Mouse (Mus musculus) MEL (cell line): ENCODE data around the gene Sh3glb1. TPM values are rescaled to one million over a fixed set of nuclear protein-coding genes. Genes with fewer than 3 reads are reported as not detected.

ENCODE experiments used
- DNase-seq: peaks from one replicate; pipeline ENCODE4 v3.0.0; 2011; ENCODE audit warnings: low read depth, low spot score
- H3K27ac ChIP-seq: 2 replicates; pipeline ENCODE4 v1.5.1; 2012; ENCODE audit warnings: low read depth, mild to moderate bottlenecking, control low read depth, low read length, moderate library complexity; ENCODE audit not compliant: control insufficient read depth
- H3K27me3 ChIP-seq, 2 experiments: fragments of 150-350 bp in 1 of 2; sonication (generic) in 1 of 2; 2 replicates each; pipeline ENCODE4 v1.6.1; 2012; ENCODE audit warnings: low read length in 2 of 2, mild to moderate bottlenecking in 2 of 2, improper control_type of control experiment in 1 of 2, moderate library complexity in 1 of 2; ENCODE audit not compliant: insufficient read depth in 2 of 2, control insufficient read depth in 1 of 2
- H3K36me3 ChIP-seq, 2 experiments: 2 replicates each; pipeline ENCODE4 v1.6.1; 2012 to 2014; ENCODE audit warnings: low read length in 2 of 2, improper control_type of control experiment in 1 of 2, inconsistent platforms in 1 of 2, mild to moderate bottlenecking in 1 of 2; ENCODE audit not compliant: insufficient read depth in 2 of 2, control insufficient read depth in 1 of 2
- H3K4me1 ChIP-seq, 2 experiments: fragments of 150-350 bp in 1 of 2; sonication (generic) in 1 of 2; 2 replicates each; pipeline ENCODE4 v1.6.1; 2012; ENCODE audit warnings: low read length in 2 of 2, improper control_type of control experiment in 1 of 2, mild to moderate bottlenecking in 1 of 2; ENCODE audit not compliant: insufficient read depth in 2 of 2, control insufficient read depth in 1 of 2
- H3K4me3 ChIP-seq, 2 experiments: fragments of 150-350 bp in 1 of 2; sonication (generic) in 1 of 2; 2 replicates each; pipeline ENCODE4 v1.5.1; 2012; ENCODE audit warnings: low read depth in 2 of 2, low read length in 2 of 2, mild to moderate bottlenecking in 2 of 2, moderate library complexity in 2 of 2, control low read depth in 1 of 2, improper control_type of control experiment in 1 of 2; ENCODE audit not compliant: control insufficient read depth in 1 of 2, insufficient read depth in 1 of 2
- H3K79me2 ChIP-seq: 2 replicates; pipeline ENCODE4 v1.6.1; 2012; ENCODE audit warnings: mild to moderate bottlenecking, low read length, moderate library complexity; ENCODE audit not compliant: control insufficient read depth, poor library complexity, insufficient read depth
- H3K9ac ChIP-seq: 2 replicates; pipeline ENCODE4 v1.6.1; 2012; ENCODE audit warnings: low read depth, mild to moderate bottlenecking, control low read depth, low read length, moderate library complexity; ENCODE audit not compliant: control insufficient read depth, poor library complexity, severe bottlenecking
- H3K9me3 ChIP-seq: fragments of 150-350 bp; sonication (generic); replicated peaks from 2 replicates; pipeline ENCODE4 v1.6.1; 2012; ENCODE audit warnings: mild to moderate bottlenecking, low read length, improper control_type of control experiment, moderate library complexity; ENCODE audit not compliant: insufficient read depth
- BHLHE40 ChIP-seq: IDR thresholded peaks from 2 replicates; pipeline ENCODE4 v1.6.1; 2012; ENCODE audit warnings: low read depth, mild to moderate bottlenecking, inconsistent platforms, low read length, improper control_type of control experiment, borderline replicate concordance
- CHD2 ChIP-seq: IDR thresholded peaks from 2 replicates; pipeline ENCODE4 v1.6.1; 2011; ENCODE audit warnings: low read length, improper control_type of control experiment
- CTCF ChIP-seq, 3 experiments: IDR thresholded peaks in 2 of 3; conservative IDR thresholded peaks in 1 of 3; 2 replicates each; pipeline ENCODE4 v1.5.1; 2011 to 2012; ENCODE audit warnings: low read length in 3 of 3, low read depth in 2 of 3, mild to moderate bottlenecking in 2 of 3, improper control_type of control experiment in 1 of 3, inconsistent platforms in 1 of 3, mixed read lengths in 1 of 3, moderate library complexity in 1 of 3; ENCODE audit not compliant: control insufficient read depth in 1 of 3, insufficient read depth in 1 of 3, poor library complexity in 1 of 3, severe bottlenecking in 1 of 3
- EP300 ChIP-seq, 2 experiments: IDR thresholded peaks; 2 replicates each; pipeline ENCODE4 v1.6.1; 2011; ENCODE audit warnings: improper control_type of control experiment in 2 of 2, low read length in 2 of 2, low read depth in 1 of 2, mild to moderate bottlenecking in 1 of 2
- ETS1 ChIP-seq: IDR thresholded peaks from 2 replicates; pipeline ENCODE4 v1.6.1; 2012; ENCODE audit warnings: low read depth, mild to moderate bottlenecking, inconsistent platforms, low read length, improper control_type of control experiment, moderate library complexity
- GABPA ChIP-seq: IDR thresholded peaks from 2 replicates; pipeline ENCODE4 v1.6.1; 2012; ENCODE audit warnings: low read depth, mild to moderate bottlenecking, inconsistent platforms, low read length, improper control_type of control experiment, moderate library complexity
- MAFK ChIP-seq: IDR thresholded peaks from 2 replicates; pipeline ENCODE4 v1.6.1; 2011; ENCODE audit warnings: low read depth, mild to moderate bottlenecking, low read length, improper control_type of control experiment, borderline replicate concordance
- MAX ChIP-seq: IDR thresholded peaks from 2 replicates; pipeline ENCODE4 v1.6.1; 2011; ENCODE audit warnings: low read length, improper control_type of control experiment
- MEF2A ChIP-seq: IDR thresholded peaks from 2 replicates; pipeline ENCODE4 v1.6.1; 2014; ENCODE audit warnings: low read depth, mild to moderate bottlenecking, inconsistent platforms, low read length, improper control_type of control experiment; ENCODE audit not compliant: poor library complexity, insufficient replicate concordance, severe bottlenecking; ENCODE audit errors: extremely low read depth
- MXI1 ChIP-seq: IDR thresholded peaks from 2 replicates; pipeline ENCODE4 v1.6.1; 2011; ENCODE audit warnings: mild to moderate bottlenecking, low read depth, low read length, improper control_type of control experiment
- MYB ChIP-seq: IDR thresholded peaks from 2 replicates; pipeline ENCODE4 v1.6.1; 2011; ENCODE audit warnings: mild to moderate bottlenecking, low read depth, low read length, improper control_type of control experiment
- MYC ChIP-seq: IDR thresholded peaks from 2 replicates; pipeline ENCODE4 v1.6.1; 2011; ENCODE audit warnings: low read depth, mild to moderate bottlenecking, low read length, improper control_type of control experiment, moderate library complexity
- RCOR1 ChIP-seq: IDR thresholded peaks from 2 replicates; pipeline ENCODE4 v1.6.1; 2012; ENCODE audit warnings: low read depth, mild to moderate bottlenecking, inconsistent platforms, low read length, improper control_type of control experiment
- SIN3A ChIP-seq: IDR thresholded peaks from 2 replicates; pipeline ENCODE4 v1.6.1; 2012; ENCODE audit warnings: low read length, improper control_type of control experiment, inconsistent platforms
- SMC3 ChIP-seq: IDR thresholded peaks from 2 replicates; pipeline ENCODE4 v1.6.1; 2011; ENCODE audit warnings: low read depth, low read length, improper control_type of control experiment
- TAL1 ChIP-seq: IDR thresholded peaks from 2 replicates; pipeline ENCODE4 v1.6.1; 2012; ENCODE audit warnings: mild to moderate bottlenecking, inconsistent platforms, low read length, moderate library complexity, mixed read lengths
- TCF12 ChIP-seq: IDR thresholded peaks from 2 replicates; pipeline ENCODE4 v1.6.1; 2014; ENCODE audit warnings: low read depth, mild to moderate bottlenecking, inconsistent platforms, low read length, improper control_type of control experiment, moderate library complexity
- USF2 ChIP-seq, 2 experiments: IDR thresholded peaks; 2 replicates each; pipeline ENCODE4 v1.6.1; 2011 to 2012; ENCODE audit warnings: improper control_type of control experiment in 2 of 2, low read length in 2 of 2, borderline replicate concordance in 1 of 2, inconsistent platforms in 1 of 2, low read depth in 1 of 2, mild to moderate bottlenecking in 1 of 2; ENCODE audit not compliant: insufficient read depth in 1 of 2
- polyA plus RNA-seq, 2 experiments: library from polyadenylated mRNA; stranded (reverse) in 1 of 2; unstranded in 1 of 2; fragments of >175 nt in 1 of 2; fragments of >200 nt in 1 of 2; gene quantifications; 2 replicates each; pipeline versions ENCODE4 v1.2.1 to v1.2.4; 2012; ENCODE audit warnings: low replicate concordance in 2 of 2, low read depth in 1 of 2; ENCODE audit not compliant: insufficient read length in 2 of 2, insufficient read depth in 1 of 2, missing spikeins in 1 of 2
- total RNA-seq: library from RNA; depleted of rRNA; stranded (reverse); fragments of 300-350 nt; gene quantifications from 2 replicates; pipeline ENCODE4 v1.2.3, GENCODE M21; 2012

The Sh3glb1 gene
- total and polyA plus RNA-seq, 3 experiments: 33.9 to 89.2 (median 61.9) TPM

DNA sequence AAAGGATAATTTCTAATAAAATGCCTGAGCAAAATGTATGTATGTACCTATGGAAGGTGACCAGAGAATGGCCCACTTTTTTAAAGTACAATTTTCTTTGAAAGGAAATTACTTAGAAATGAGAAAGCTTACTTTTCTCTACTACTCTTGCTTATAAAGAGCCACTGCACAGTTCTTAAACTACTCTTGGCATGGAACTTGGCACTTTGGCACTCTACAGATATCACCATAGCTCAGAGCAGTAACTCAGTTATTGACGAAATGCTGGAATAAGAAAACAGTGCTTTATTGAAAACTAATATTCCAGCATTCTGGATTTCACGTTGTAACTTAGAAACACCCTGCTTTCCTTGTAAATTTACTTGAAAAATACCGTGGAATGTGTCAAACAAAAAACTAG lies 3.0 kb downstream of the Sh3glb1 start:
- Histone ChIP-seq H3K4me3 (no peak overlapping the region), H3K9me3 (no peaks in the 10 kb centered on the region), H3K4me1 (peaks cover 9% of the 10 kb centered on the region in 2 experiments; a peak in 3 of 4 replicates), H3K27me3 (no peaks in the 10 kb centered on the region), H3K9ac (no peak overlapping the region), H3K79me2 (peaks cover 38% of the 10 kb centered on the region), H3K36me3 (peaks cover 4 to 15% of the 10 kb centered on the region in 2 experiments), H3K27ac (no peak overlapping the region)
- TF ChIP-seq USF2 (IDR thresholded peaks at IDR 0.05; ENCODE audit: borderline replicate concordance in 1 of 2, insufficient read depth in 1 of 2, low read depth in 1 of 2, low read length in 2 of 2) (no peak), TCF12 (no peak), MYB (no peak), MYC (no peak), ETS1 (no peak), MEF2A (no peak), SIN3A (no peak), MXI1 (no peak), MAX (no peak), SMC3 (no peak), CTCF (IDR thresholded peaks at IDR 0.05 in 2 of 3, conservative IDR thresholded peaks at IDR 0.05 in 1 of 3; ENCODE audit: control insufficient read depth in 1 of 3, insufficient read depth in 1 of 3, low read depth in 2 of 3, low read length in 3 of 3, poor library complexity in 1 of 3, severe bottlenecking in 1 of 3) (no peak), TAL1 (no peak), CHD2 (no peak), BHLHE40 (no peak)
- no peak for DNase-seq

DNA sequence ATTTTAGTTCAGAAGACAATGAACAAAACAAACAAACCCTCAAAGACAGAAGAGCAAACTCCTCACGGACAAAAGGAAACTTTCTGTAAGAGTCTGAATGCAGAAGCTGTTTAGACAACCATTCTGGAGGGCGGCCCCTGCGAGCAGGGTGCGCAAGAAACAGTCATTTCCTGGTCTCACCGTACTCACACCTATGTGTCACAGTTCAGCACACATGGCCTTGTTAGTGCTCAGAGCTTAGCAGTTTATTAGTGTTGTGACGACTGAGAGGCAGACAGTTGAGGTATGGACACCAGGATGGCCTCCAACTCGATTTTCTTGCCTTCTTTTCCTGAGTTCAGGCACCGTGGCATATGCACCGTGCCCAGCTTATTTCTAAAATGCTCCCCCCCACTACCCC lies 4.2 kb downstream of the Sh3glb1 start:
- no peak for DNase-seq
- H3K79me2 ChIP-seq: peaks cover 38% of the 10 kb centered on the region
- H3K36me3 ChIP-seq: peaks cover 8 to 15% of the 10 kb centered on the region in 2 experiments
- no peaks in the 10 kb centered on the region for H3K9me3 ChIP-seq
- TF ChIP-seq BHLHE40: no peak
- TF ChIP-seq MAFK: no peak
- TF ChIP-seq EP300 (IDR thresholded peaks at IDR 0.05; ENCODE audit: low read depth in 1 of 2, low read length in 2 of 2): no peak
- no peak for TF ChIP-seq RCOR1
- TF ChIP-seq GABPA: no peak
- H3K27ac ChIP-seq: no peak overlapping the region
- H3K9ac ChIP-seq: no peak overlapping the region
- no peaks in the 10 kb centered on the region for H3K27me3 ChIP-seq
- no peak overlapping the region for H3K4me3 ChIP-seq
- peaks cover 9% of the 10 kb centered on the region in 2 experiments; a peak in 3 of 4 replicates for H3K4me1 ChIP-seq
